Mouse (Mus musculus): Measurements from ENCODE around the gene Olfr155. TPM values are rescaled to one million over a fixed set of nuclear protein-coding genes. Genes with fewer than 3 reads are reported as not detected.

Gene Olfr155
- polyA plus RNA-seq (2015; fragmentation: Nextera tagmentation; extraction: Ambion mirVana): not detected in 2 replicates

- H3K4me1 ChIP-seq (ENCODE audit: insufficient read depth, low read length): no peaks in the 10 kb centered on the region
- ATAC-seq (ENCODE audit: low FRiP score, low TSS enrichment): no peak
- H3K4me3 ChIP-seq (ENCODE audit: low read length): no peak within 1 kb of the TSS
- 84% methylated on average over 6 of the region's 6 CpGs for WGBS
- H3K27me3 ChIP-seq (ENCODE audit: insufficient read depth, low read length): no peaks in the 10 kb centered on the region
- no peaks in the 10 kb centered on the region for H3K36me3 ChIP-seq (ENCODE audit: insufficient read depth, low read length)
- no peak within 1 kb of the TSS for H3K9ac ChIP-seq (replicated peaks; ENCODE audit: low read length)
- H3K9me3 ChIP-seq (ENCODE audit: low read length): no peaks in the 10 kb centered on the region
- H3K27ac ChIP-seq (ENCODE audit: low read length): no peak within 1 kb of the TSS
- no peak within 1 kb of the TSS for H3K4me2 ChIP-seq (replicated peaks; ENCODE audit: low read depth, low read length)
Observed at GRCm38 (mm10) chr4:43851265-43851664, at the start of gene Olfr155. Gene Olfr155 (plus strand): TSS chr4:43851565.

DNA sequence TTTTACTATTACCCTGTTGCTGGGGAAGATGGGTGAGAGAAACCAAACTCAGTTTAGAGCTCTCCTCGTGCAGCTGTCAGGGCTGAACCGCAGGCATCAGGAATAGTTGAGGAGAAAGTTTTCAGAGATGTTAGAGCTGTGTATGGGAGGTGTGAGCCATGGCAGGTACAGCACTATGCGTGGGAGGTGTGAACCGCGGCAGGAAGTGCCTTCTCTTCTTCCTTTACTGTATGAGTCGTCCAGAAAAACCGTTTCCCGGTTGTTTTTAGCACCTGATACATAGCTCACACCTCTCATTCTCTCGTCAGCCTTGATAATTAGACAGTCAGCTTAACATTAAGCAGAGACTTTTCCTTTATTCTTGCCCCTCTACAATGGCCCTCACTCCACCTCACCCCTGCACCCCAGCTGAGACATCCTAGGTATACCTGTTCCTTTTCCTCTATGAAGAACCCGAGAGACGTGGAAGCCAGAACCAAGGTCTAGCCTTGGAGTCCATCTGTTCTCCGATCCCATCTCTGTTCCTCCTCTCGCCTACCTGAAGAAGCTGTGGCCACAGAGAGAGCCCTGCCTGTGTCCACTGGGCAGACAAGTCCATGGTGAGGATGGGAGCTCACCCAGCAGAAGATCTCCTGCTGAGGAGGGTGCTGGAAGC is 28.3 kb upstream of the Olfr155 start:
- Histone ChIP-seq H3K9ac (replicated peaks; ENCODE audit: low read length) (no peak overlapping the region), H3K4me1 (ENCODE audit: insufficient read depth, low read length) (no peaks in the 10 kb centered on the region), H3K27ac (ENCODE audit: low read length) (no peak overlapping the region), H3K9me3 (ENCODE audit: low read length) (no peaks in the 10 kb centered on the region), H3K27me3 (ENCODE audit: insufficient read depth, low read length) (no peaks in the 10 kb centered on the region), H3K36me3 (ENCODE audit: insufficient read depth, low read length) (no peaks in the 10 kb centered on the region), H3K4me3 (ENCODE audit: low read length) (no peak overlapping the region), H3K4me2 (replicated peaks; ENCODE audit: low read depth, low read length) (no peak overlapping the region)
- ATAC-seq (ENCODE audit: low FRiP score, low TSS enrichment): no peak
- WGBS: 75% methylated on average over 13 of the region's 13 CpGs

DNA sequence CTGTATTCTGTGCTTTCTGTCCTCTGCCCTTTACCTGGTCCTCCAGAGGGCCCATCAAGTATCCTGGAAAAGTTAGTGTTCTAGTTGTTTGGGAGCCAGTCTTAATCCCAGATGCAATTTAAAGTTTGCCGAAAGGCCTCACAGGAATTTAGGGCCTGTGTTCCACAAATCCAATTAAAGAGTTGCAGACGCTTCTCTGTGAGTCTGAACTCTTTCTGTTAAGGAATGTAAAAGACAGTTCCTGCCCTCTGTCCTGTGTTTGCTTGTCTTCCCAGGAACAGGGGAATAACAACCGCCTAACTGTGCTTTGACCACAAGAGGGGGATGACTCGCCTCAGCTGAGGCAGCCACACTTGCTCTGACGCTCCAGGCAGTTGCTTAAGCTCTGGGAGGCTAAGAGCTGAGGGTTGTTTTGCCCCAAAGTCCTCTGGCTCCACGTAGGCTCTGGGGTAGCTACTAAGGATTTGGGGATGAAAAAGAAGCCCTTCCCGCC is 27.5 kb upstream of the Olfr155 start, which contains the start of gene Olfr156:
TSS of gene Olfr156 (minus strand) at position 51 of the 493 bp plus-strand sequence.
- H3K4me2 ChIP-seq (replicated peaks; ENCODE audit: low read depth, low read length): no peak within 1 kb of the TSS
- H3K4me1 ChIP-seq (ENCODE audit: insufficient read depth, low read length): no peaks in the 10 kb centered on the region
- H3K4me3 ChIP-seq (ENCODE audit: low read length): no peak within 1 kb of the TSS
- H3K27ac ChIP-seq (ENCODE audit: low read length): no peak within 1 kb of the TSS
- H3K9me3 ChIP-seq (ENCODE audit: low read length): no peaks in the 10 kb centered on the region
- no peaks in the 10 kb centered on the region for H3K27me3 ChIP-seq (ENCODE audit: insufficient read depth, low read length)
- 14% methylated on average over 7 of the region's 7 CpGs for WGBS
- ATAC-seq (ENCODE audit: low FRiP score, low TSS enrichment): peak; percentile 57; the same call in 1 of the 2 replicates
- no peak within 1 kb of the TSS for H3K9ac ChIP-seq (replicated peaks; ENCODE audit: low read length)
- H3K36me3 ChIP-seq (ENCODE audit: insufficient read depth, low read length): no peaks in the 10 kb centered on the region

GRCm38 (mm10) chr4:43828806-43829205 is 22.6 kb upstream of the Olfr155 start:
- Histone ChIP-seq H3K4me1 (ENCODE audit: insufficient read depth, low read length) (no peaks in the 10 kb centered on the region), H3K27me3 (ENCODE audit: insufficient read depth, low read length) (no peaks in the 10 kb centered on the region), H3K9ac (replicated peaks; ENCODE audit: low read length) (no peak overlapping the region), H3K27ac (ENCODE audit: low read length) (no peak overlapping the region), H3K9me3 (ENCODE audit: low read length) (no peaks in the 10 kb centered on the region), H3K36me3 (ENCODE audit: insufficient read depth, low read length) (no peaks in the 10 kb centered on the region), H3K4me3 (ENCODE audit: low read length) (no peak overlapping the region), H3K4me2 (replicated peaks; ENCODE audit: low read depth, low read length) (no peak overlapping the region)
- 79% methylated on average over 4 of the region's 4 CpGs for WGBS
- ATAC-seq (ENCODE audit: low FRiP score, low TSS enrichment): no peak

DNA sequence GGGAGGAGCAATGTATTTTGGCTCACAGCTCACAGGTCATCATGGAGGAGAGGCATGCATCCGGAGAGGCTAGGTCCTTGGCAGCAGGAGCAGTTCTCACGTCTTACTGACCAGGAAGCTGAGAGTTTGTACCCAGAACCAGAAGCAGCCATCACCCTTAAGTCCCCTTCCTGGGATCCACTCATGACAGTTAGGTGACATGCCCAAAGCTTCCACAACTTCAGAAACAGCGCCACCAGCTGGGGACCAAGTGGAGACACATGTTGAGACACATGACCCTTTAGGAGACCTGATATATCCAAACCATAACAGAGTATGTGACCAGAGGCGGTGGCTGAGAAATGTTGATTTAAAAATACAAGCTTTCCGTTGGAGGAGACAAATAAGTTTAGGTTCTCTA is 19.3 kb upstream of the Olfr155 start:
- 67% methylated on average over 5 of the region's 5 CpGs for WGBS

DNA sequence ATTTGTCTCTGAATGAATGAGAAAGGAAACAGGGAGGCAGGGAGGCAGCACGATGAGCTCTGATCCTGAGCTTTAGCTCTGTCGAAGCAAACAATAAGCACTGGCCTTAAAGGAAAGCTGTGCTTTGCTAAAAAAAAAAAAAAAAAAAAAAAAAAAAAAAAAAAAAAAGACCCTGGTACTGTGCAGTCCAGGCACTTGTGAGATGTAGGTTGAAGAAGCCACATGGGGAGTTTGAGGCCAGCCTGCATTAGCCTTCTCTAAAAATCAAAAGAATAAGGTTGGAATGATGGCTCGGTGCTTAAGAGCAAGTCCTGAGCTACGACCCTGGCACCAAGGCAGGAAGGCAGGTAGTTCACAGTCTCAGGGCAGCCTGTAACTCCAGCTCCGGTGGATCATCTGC is 17.6 kb upstream of the Olfr155 start:
- Histone ChIP-seq H3K9me3 (ENCODE audit: low read length) (no peaks in the 10 kb centered on the region), H3K36me3 (ENCODE audit: insufficient read depth, low read length) (no peaks in the 10 kb centered on the region), H3K27me3 (ENCODE audit: insufficient read depth, low read length) (no peaks in the 10 kb centered on the region), H3K4me1 (ENCODE audit: insufficient read depth, low read length) (no peaks in the 10 kb centered on the region), H3K27ac (ENCODE audit: low read length) (no peak overlapping the region), H3K4me3 (ENCODE audit: low read length) (no peak overlapping the region), H3K4me2 (replicated peaks; ENCODE audit: low read depth, low read length) (no peak overlapping the region), H3K9ac (replicated peaks; ENCODE audit: low read length) (no peak overlapping the region)
- 71% methylated on average over 5 of the region's 5 CpGs for WGBS
- ATAC-seq (ENCODE audit: low FRiP score, low TSS enrichment): no peak

More for the DNA sequence above, 19.3 kb upstream of the Olfr155 start:
- no peaks in the 10 kb centered on the region for H3K9me3 ChIP-seq (ENCODE audit: low read length)
- H3K4me2 ChIP-seq (replicated peaks; ENCODE audit: low read depth, low read length): no peak overlapping the region
- no peak overlapping the region for H3K4me3 ChIP-seq (ENCODE audit: low read length)
- H3K27me3 ChIP-seq (ENCODE audit: insufficient read depth, low read length): no peaks in the 10 kb centered on the region
- H3K27ac ChIP-seq (ENCODE audit: low read length): no peak overlapping the region
- H3K36me3 ChIP-seq (ENCODE audit: insufficient read depth, low read length): no peaks in the 10 kb centered on the region
- no peak for ATAC-seq (ENCODE audit: low FRiP score, low TSS enrichment)
- H3K9ac ChIP-seq (replicated peaks; ENCODE audit: low read length): no peak overlapping the region
- no peaks in the 10 kb centered on the region for H3K4me1 ChIP-seq (ENCODE audit: insufficient read depth, low read length)

GRCm38 (mm10) chr4:43834749-43835148 is 16.6 kb upstream of the Olfr155 start:
- no peaks in the 10 kb centered on the region for H3K9me3 ChIP-seq (ENCODE audit: low read length)
- 81% methylated on average over 4 of the region's 4 CpGs for WGBS
- no peaks in the 10 kb centered on the region for H3K27me3 ChIP-seq (ENCODE audit: insufficient read depth, low read length)
- no peak overlapping the region for H3K4me3 ChIP-seq (ENCODE audit: low read length)
- no peaks in the 10 kb centered on the region for H3K36me3 ChIP-seq (ENCODE audit: insufficient read depth, low read length)
- no peak for ATAC-seq (ENCODE audit: low FRiP score, low TSS enrichment)
- no peak overlapping the region for H3K4me2 ChIP-seq (replicated peaks; ENCODE audit: low read depth, low read length)
- no peak overlapping the region for H3K9ac ChIP-seq (replicated peaks; ENCODE audit: low read length)
- no peaks in the 10 kb centered on the region for H3K4me1 ChIP-seq (ENCODE audit: insufficient read depth, low read length)
- no peak overlapping the region for H3K27ac ChIP-seq (ENCODE audit: low read length)

DNA sequence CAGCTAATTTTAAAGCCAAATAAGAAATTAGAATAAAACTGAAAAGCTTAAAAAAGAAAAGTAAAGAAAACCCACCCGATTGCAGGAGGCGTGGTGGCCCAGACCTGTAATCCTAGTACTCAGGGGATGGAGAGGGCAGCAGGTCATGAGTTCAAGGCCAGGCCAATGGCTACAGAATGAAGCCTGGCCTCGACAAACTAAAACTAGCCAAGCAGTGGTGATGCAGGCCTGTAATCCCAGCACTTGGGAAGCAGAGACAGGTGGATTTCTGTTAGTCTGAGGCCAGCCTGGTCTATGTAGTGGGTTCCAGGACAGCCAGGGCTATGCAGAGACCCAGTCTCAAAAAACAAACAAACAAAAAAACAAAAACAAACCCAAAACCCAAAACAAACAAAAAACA is 13.0 kb upstream of the Olfr155 start:
- no peak overlapping the region for H3K4me3 ChIP-seq (ENCODE audit: low read length)
- 59% methylated on average over 3 of the region's 3 CpGs for WGBS

GRCm38 (mm10) chr4:43840101-43840500 is 11.3 kb upstream of the Olfr155 start, which contains the start of gene Olfr157:
Gene Olfr157 (minus strand): TSS chr4:43840201.
- Histone ChIP-seq H3K36me3 (ENCODE audit: insufficient read depth, low read length) (no peaks in the 10 kb centered on the region), H3K4me2 (replicated peaks; ENCODE audit: low read depth, low read length) (no peak within 1 kb of the TSS), H3K27me3 (ENCODE audit: insufficient read depth, low read length) (no peaks in the 10 kb centered on the region), H3K4me1 (ENCODE audit: insufficient read depth, low read length) (no peaks in the 10 kb centered on the region), H3K9me3 (ENCODE audit: low read length) (peaks cover 3% of the 10 kb centered on the region; the same call in 1 of the 2 replicates), H3K27ac (ENCODE audit: low read length) (no peak within 1 kb of the TSS), H3K4me3 (ENCODE audit: low read length) (no peak within 1 kb of the TSS), H3K9ac (replicated peaks; ENCODE audit: low read length) (no peak within 1 kb of the TSS)
- ATAC-seq (ENCODE audit: low FRiP score, low TSS enrichment): no peak
- 61% methylated on average over 1 of the region's 1 CpGs for WGBS

More for the DNA sequence above, 13.0 kb upstream of the Olfr155 start:
- ATAC-seq (ENCODE audit: low FRiP score, low TSS enrichment): no peak
- Histone ChIP-seq H3K36me3 (ENCODE audit: insufficient read depth, low read length) (no peaks in the 10 kb centered on the region), H3K27me3 (ENCODE audit: insufficient read depth, low read length) (no peaks in the 10 kb centered on the region), H3K9ac (replicated peaks; ENCODE audit: low read length) (no peak overlapping the region), H3K27ac (ENCODE audit: low read length) (no peak overlapping the region), H3K4me1 (ENCODE audit: insufficient read depth, low read length) (no peaks in the 10 kb centered on the region), H3K9me3 (ENCODE audit: low read length) (no peaks in the 10 kb centered on the region), H3K4me2 (replicated peaks; ENCODE audit: low read depth, low read length) (no peak overlapping the region)

DNA sequence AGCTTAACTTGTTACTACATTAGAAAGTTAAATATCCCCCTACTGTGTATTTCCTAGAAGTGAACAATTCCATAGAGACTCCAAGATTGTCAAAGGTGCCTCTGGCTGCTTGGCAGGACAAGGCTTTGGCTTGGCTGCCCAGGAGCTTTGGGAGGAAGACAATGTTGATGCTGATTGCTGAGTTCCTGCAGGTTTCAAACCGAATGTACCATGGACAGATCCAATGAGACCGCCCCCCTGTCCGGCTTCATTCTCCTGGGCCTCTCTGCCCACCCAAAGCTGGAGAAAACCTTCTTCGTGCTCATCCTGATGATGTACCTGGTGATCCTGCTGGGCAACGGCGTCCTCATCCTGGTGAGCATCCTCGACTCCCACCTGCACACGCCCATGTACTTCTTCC is 2.7 kb downstream of the Olfr155 start:
- Histone ChIP-seq H3K27ac (ENCODE audit: low read length) (no peak overlapping the region), H3K27me3 (ENCODE audit: insufficient read depth, low read length) (no peaks in the 10 kb centered on the region), H3K9me3 (ENCODE audit: low read length) (no peaks in the 10 kb centered on the region), H3K4me3 (ENCODE audit: low read length) (no peak overlapping the region), H3K4me1 (ENCODE audit: insufficient read depth, low read length) (no peaks in the 10 kb centered on the region), H3K9ac (replicated peaks; ENCODE audit: low read length) (no peak overlapping the region), H3K4me2 (replicated peaks; ENCODE audit: low read depth, low read length) (no peak overlapping the region), H3K36me3 (ENCODE audit: insufficient read depth, low read length) (no peaks in the 10 kb centered on the region)
- WGBS: 71% methylated on average over 8 of the region's 8 CpGs
- no peak for ATAC-seq (ENCODE audit: low FRiP score, low TSS enrichment)
